20 mouse cellular contexts compared by ENCODE assay signal in genomic region chr8:116083156-116083555, GRCm38 (mm10).
"Had no signal": no experiment of that assay in that cellular context is flagged by ENCODE, and none has a peak within 500 bp of the region (broad histone marks: within the 10 kb centered on the region; RNA-seq: fewer than 3 reads in every experiment).

No protein-coding gene starts in this region.

- ATAC-seq: hindbrain, embryonic 16.5 days; inflammation-experienced regulatory T-cells, adult 6 months; intestine, embryonic 15.5 days; intestine, postnatal 0 days had no signal

- DNase-seq: gastrocnemius, adult 2 months; gastrocnemius, postnatal 10 days; gastrocnemius, postnatal 25 days; heart, adult 18-20 months; heart, postnatal 10 days; heart, postnatal 4 days; kidney, adult 18-20 months; kidney, adult 8-10 months; kidney, postnatal 10 days; kidney, postnatal 25 days; kidney, postnatal 4 days; liver; liver, embryonic 13.5 days had no signal

- H3K27me3 ChIP-seq: heart, embryonic 12.5 days; hindbrain, embryonic 12.5 days; intestine, embryonic 15.5 days; limb, embryonic 12.5 days; liver, embryonic 13.5 days had no signal
